Mouse (Mus musculus) testis, adult 2 months (tissue): ENCODE results near the gene Hnrnpab. TPM values are rescaled to one million over a fixed set of nuclear protein-coding genes. Genes with fewer than 3 reads are reported as not detected.
A peak's percentile ranks its signal among the peaks of the same experiment; 100 is the strongest.
"Not testable (repeated sequence)": the region's sequence is repeated elsewhere in the genome, so short reads cannot be mapped to it uniquely, and the experiment has no call there.

Source experiments
- H3K27ac ChIP-seq: fragments of 200-500 bp; 2 replicates; pipeline ENCODE4 v1.5.1; 2012; ENCODE audit warnings: low read depth, low read length; ENCODE audit not compliant: control insufficient read depth, insufficient read depth
- H3K27me3 ChIP-seq: fragments of 200-500 bp; 2 replicates; pipeline ENCODE4 v1.6.1; 2012; ENCODE audit warnings: mild to moderate bottlenecking, low read length, moderate library complexity; ENCODE audit not compliant: control insufficient read depth, insufficient read depth
- H3K36me3 ChIP-seq: fragments of 200-500 bp; 2 replicates; pipeline ENCODE4 v1.6.1; 2012; ENCODE audit warnings: mild to moderate bottlenecking, low read length; ENCODE audit not compliant: control insufficient read depth, insufficient read depth
- H3K4me1 ChIP-seq: fragments of 200-500 bp; 2 replicates; pipeline ENCODE4 v1.6.1; 2012; ENCODE audit warnings: low read length; ENCODE audit not compliant: control insufficient read depth, insufficient read depth
- H3K4me3 ChIP-seq: fragments of 200-500 bp; 2 replicates; pipeline ENCODE4 v1.5.1; 2012; ENCODE audit warnings: low read depth, mild to moderate bottlenecking, low read length, moderate library complexity, mixed read lengths; ENCODE audit not compliant: control insufficient read depth
- CTCF ChIP-seq: fragments of 200-500 bp; IDR thresholded peaks from 2 replicates; pipeline ENCODE4 v1.5.1; 2012; ENCODE audit warnings: low read depth, mild to moderate bottlenecking, inconsistent platforms, low read length, moderate library complexity; ENCODE audit not compliant: control insufficient read depth, insufficient read depth, insufficient replicate concordance
- POLR2A ChIP-seq: fragments of 200-500 bp; IDR thresholded peaks from 2 replicates; pipeline ENCODE4 v1.6.1; 2012; ENCODE audit warnings: low read depth, mild to moderate bottlenecking, inconsistent platforms, low read length, moderate library complexity; ENCODE audit not compliant: control insufficient read depth
- polyA plus RNA-seq: library from polyadenylated mRNA; depleted of rRNA; stranded (reverse); fragments of >200 nt; gene quantifications from 2 replicates; pipeline ENCODE4 v1.2.3, GENCODE M21; 2012

The Hnrnpab gene
- polyA plus RNA-seq, 1 experiment: 85.0 TPM

GRCm38 (mm10) chr11:51622971-51623491 lies 16.4 kb upstream of the Hnrnpab start:
- TF ChIP-seq POLR2A (no peak), CTCF (no peak)
- Histone ChIP-seq H3K36me3 (no peaks in the 10 kb centered on the region; the same call in 1 of the 2 replicates), H3K27ac (no peak overlapping the region), H3K4me3 (no peak overlapping the region), H3K27me3 (no peaks in the 10 kb centered on the region), H3K4me1 (peaks cover 3% of the 10 kb centered on the region)

- H3K36me3 ChIP-seq: no peaks in the 10 kb centered on the region; the same call in 1 of the 2 replicates
- TF ChIP-seq POLR2A (no peak), CTCF (no peak)
- no peak overlapping the region for H3K4me3 ChIP-seq
- H3K27me3 ChIP-seq: no peaks in the 10 kb centered on the region
- no peak overlapping the region for H3K27ac ChIP-seq
- peaks cover 3% of the 10 kb centered on the region for H3K4me1 ChIP-seq
Measured at GRCm38 (mm10) chr11:51621776-51622175, 15.1 kb upstream of the Hnrnpab start.

- Histone ChIP-seq H3K36me3 (no peaks in the 10 kb centered on the region; the same call in 1 of the 2 replicates), H3K4me1 (peaks cover 7% of the 10 kb centered on the region), H3K4me3 (peak overlapping the region; percentile 97), H3K27me3 (no peaks in the 10 kb centered on the region), H3K27ac (peak overlapping the region; percentile 83)
- TF ChIP-seq POLR2A (no peak), CTCF (no peak)
Measured at GRCm38 (mm10) chr11:51620084-51620483, 13.4 kb upstream of the Hnrnpab start.

- H3K27me3 ChIP-seq: no peaks in the 10 kb centered on the region
- TF ChIP-seq CTCF: no peak
- peak; percentile 49; the same call in 1 of the 2 replicates for TF ChIP-seq POLR2A
- peak within 1 kb of the TSS; percentile 83 for H3K27ac ChIP-seq
- peaks cover 10% of the 10 kb centered on the region for H3K4me1 ChIP-seq
- H3K36me3 ChIP-seq: no peaks in the 10 kb centered on the region; the same call in 1 of the 2 replicates
- H3K4me3 ChIP-seq: peak within 1 kb of the TSS; percentile 97
Measured at GRCm38 (mm10) chr11:51619409-51620060, 12.9 kb upstream of the Hnrnpab start, which contains the start of gene Nhp2. Nhp2 (plus strand) TSS chr11:51619735.

GRCm38 (mm10) chr11:51618894-51619408 lies 12.3 kb upstream of the Hnrnpab start:
- H3K27me3 ChIP-seq: no peaks in the 10 kb centered on the region
- no peak for TF ChIP-seq CTCF
- no peak for TF ChIP-seq POLR2A
- H3K27ac ChIP-seq: peak overlapping the region; percentile 33; the same call in 1 of the 2 replicates
- H3K4me3 ChIP-seq: peak overlapping the region; percentile 97
- H3K36me3 ChIP-seq: no peaks in the 10 kb centered on the region
- H3K4me1 ChIP-seq: peaks cover 12% of the 10 kb centered on the region

- Histone ChIP-seq H3K4me1 (peaks cover 12% of the 10 kb centered on the region), H3K4me3 (no peak overlapping the region), H3K36me3 (no peaks in the 10 kb centered on the region), H3K27me3 (no peaks in the 10 kb centered on the region), H3K27ac (no peak overlapping the region)
- TF ChIP-seq CTCF (peak; percentile 57; the same call in 1 of the 2 replicates), POLR2A (no peak)
Measured at GRCm38 (mm10) chr11:51617693-51618092, 11.0 kb upstream of the Hnrnpab start.

GRCm38 (mm10) chr11:51616113-51616512 lies 9.5 kb upstream of the Hnrnpab start:
- H3K4me1 ChIP-seq: peaks cover 12% of the 10 kb centered on the region
- not testable (repeated sequence) for H3K27ac ChIP-seq, H3K27me3 ChIP-seq, H3K36me3 ChIP-seq, H3K4me3 ChIP-seq
